Mouse (Mus musculus): Measurements from ENCODE around the gene Ppm1j. TPM values are rescaled to one million over a fixed set of nuclear protein-coding genes. Genes with fewer than 3 reads are reported as not detected.
"Not testable (repeated sequence)": the region's sequence is repeated elsewhere in the genome, so short reads cannot be mapped to it uniquely, and the experiment has no call there.

Ppm1j gene
- 10 to 100 TPM; 19.0 to 26.8 TPM for total RNA-seq (2021)
- long read RNA-seq, experiment 1, transcript Ppm1j-201 (10 exons, 1,721 nt), result major isoform, 17 of 29 reads
- long read RNA-seq, experiment 1, partial matches to known transcripts, result 3 of 29 reads
- long read RNA-seq, experiment 1, other reads (novel, unspliced or antisense), result 9 of 29 reads
- long read RNA-seq, experiment 2, transcript Ppm1j-201 (10 exons, 1,721 nt), result major isoform, 15 of 34 reads
- long read RNA-seq, experiment 2, partial matches to known transcripts, result 8 of 34 reads
- long read RNA-seq, experiment 2, other reads (novel, unspliced or antisense), result 11 of 34 reads

DNA sequence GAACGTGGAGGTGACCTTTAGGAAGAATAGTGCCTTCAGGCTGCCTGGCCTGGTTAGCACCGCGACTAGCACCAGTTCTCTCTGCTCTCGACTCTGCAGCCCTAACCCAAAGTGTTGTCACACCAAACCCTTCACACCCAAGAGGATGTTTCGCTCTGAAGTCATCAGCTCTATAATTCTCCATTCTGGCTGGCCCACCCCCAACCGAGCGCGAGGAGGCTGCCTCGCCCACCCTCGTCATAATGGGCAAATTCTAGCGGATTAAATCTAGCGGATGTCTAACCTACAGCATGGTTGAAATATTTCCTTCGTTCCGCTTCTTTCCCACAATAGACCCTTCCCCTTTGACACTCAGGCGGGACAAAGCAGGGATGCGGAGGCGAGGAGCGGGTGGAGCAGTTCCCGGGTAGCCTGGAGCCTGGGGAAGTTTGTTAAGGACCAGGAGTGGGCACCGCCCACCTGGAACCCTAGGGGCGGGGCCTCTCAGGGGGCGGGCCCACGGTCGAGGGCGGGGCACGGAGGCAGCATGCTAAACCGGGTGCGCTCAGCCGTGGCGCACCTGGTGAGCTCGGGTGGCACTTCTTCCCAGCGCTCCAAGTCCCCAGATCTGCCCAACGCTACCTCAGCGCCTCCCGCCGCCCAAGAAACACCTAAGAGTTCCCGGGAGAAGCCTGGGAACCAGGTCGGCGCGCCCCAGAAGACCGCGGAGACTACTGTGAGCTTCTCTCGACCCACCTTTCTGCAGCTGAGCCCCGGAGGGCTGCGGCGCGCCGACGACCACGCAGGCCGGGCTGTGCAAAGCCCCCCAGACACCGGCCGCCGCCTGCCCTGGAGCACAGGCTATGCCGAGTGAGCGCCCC lies at the start of gene Ppm1j:
Gene Ppm1j, plus strand, starts transcription at position 496 of the 860 bp plus-strand sequence.
- DNase-seq (ENCODE audit: low spot score in 2 of 2), result peak in 1 of 2 experiments; percentile 46

DNA sequence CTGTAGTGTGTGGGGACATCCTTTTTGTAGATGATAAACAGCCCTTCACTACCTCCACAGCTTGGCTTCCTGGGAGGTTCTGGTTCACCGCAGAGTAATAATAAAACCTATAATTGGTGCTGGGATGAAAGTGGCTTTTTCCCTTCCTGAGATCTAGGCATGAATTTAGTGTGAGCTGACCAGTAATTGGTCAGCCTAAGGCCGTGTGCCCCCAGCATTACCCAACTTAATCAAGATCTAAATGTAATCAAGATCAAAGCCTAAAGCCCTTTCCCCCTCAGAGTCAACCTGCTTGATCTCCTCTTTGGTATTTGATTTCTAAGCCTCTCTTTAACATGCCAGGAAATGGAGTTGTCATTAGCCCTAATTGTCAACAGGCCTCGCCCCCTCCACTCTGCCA lies 47.9 kb upstream of the Ppm1j start:
- DNase-seq (ENCODE audit: low spot score in 2 of 2), result no peak

DNA sequence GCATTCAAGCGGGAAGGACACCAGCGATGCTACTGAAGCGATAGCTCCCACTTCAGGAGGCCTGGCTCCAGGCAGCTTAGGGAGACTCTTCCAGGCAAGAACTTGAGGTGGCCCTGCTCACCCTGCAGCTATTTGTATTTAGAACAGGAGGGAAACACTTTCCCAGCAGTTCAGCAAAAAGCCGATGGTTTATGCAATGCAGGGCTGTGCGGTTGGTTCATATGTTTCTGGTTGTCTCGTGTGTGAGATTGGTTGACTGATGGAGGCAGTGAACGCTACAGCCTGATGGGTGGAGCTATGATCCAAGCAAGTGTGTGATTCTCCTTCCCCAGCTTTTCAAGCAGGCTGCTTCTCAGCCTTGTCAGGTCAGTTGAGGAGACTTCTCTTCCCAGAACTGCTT lies 46.2 kb upstream of the Ppm1j start:
- DNase-seq (ENCODE audit: low spot score in 2 of 2), result no peak

DNA sequence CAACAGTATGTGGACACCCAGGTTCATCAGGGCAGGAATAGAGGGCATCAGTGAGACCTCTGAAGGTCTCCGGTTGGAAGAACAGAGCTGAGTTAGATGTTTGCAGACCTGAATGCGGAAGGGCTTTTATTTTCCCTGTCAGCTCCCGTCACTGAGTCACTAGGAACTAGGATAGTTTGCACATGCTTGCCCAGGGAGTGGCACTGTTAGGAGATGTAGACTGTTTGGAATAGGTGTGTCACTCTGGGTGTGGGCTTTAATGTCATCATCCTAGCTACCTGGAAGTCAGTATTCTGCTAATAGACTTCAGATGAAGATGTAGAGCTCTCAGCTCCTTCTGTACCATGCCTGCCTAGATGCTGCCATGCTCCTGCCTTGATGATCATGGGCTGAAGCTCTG lies 38.9 kb upstream of the Ppm1j start:
- no peak for DNase-seq (ENCODE audit: low spot score in 2 of 2)

DNA sequence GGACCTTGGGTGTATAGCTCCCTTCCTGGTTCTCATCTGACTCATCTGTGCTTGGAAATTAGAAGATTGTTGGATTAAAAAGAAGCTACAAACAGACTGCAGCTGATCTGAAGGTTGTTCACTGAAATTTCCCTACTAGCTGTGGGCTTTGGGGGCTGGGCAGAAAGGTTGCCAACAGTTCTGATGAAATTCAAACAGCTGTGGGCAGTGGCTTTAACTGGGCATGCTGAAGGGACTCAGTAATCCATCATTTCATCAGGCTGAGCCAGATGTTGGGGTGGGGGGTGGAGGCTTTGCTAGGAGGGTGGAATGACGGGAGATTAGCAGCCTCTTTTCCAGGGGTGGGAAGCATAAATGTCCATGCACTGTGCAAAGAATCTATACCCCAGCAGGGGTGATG lies 37.7 kb upstream of the Ppm1j start:
- no peak for DNase-seq (ENCODE audit: low spot score in 2 of 2)

DNA sequence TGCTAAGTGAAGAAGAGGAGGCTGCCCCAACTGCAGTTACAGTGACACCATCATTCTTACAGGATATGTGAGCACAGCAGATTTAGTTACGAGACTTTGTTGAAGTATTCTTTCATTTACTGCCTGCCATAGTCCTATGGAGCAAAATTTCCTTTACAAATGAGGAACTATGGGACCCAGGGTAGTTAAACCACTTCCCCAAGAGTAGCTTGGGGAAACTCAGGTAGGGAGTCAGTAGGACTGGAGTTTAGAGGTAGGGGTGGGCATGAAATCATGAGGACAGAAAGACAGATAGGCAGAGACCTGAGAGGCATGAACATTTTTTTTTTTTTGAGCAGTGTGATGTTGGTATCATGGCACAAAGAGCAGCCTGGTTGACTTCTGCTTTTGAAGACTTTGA lies 37.0 kb upstream of the Ppm1j start:
- no peak for DNase-seq (ENCODE audit: low spot score in 2 of 2)

DNA sequence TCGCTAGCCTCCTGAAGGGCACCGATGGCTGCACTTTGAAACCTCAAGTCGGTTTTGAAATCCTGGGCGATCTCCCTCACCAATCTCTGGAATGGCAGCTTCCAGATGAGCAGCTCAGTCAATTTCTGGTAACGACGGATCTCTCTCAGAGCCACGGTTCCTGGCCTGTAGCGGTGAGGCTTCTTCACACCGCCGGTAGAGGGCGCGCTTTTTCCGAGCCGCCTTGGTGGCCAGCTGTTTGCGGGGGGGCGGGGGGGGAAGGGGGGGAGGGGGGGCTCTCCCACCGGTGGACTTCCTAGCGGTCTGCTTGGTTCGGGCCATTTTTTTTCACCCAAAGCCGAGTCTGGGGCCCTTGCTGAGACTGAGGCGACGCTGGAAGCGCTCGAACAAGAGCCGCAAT lies 28.0 kb upstream of the Ppm1j start:
- not testable (repeated sequence) for DNase-seq (ENCODE audit: low spot score in 2 of 2)

DNA sequence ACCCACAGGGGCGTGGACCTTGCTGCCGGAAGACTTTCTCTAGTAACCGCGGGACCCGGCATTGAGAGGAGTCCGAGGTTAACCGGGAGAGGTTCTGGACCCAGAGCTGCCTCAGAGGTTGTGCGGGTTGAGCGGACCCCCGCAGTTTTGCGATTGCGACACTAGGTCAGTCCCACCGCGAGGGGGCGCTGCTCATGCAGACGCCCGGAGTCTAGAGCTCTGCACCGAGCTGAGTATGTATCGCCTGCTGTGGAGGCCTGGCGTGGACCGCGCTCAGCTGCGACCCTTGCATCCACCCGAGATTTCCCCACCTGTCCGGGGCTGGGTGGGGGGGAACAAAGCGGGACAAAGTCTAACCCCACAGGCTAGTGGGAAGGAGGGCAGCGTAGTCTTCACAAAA lies 22.4 kb upstream of the Ppm1j start:
- peak; percentile 66 to 78 for DNase-seq (ENCODE audit: low spot score in 2 of 2)

DNA sequence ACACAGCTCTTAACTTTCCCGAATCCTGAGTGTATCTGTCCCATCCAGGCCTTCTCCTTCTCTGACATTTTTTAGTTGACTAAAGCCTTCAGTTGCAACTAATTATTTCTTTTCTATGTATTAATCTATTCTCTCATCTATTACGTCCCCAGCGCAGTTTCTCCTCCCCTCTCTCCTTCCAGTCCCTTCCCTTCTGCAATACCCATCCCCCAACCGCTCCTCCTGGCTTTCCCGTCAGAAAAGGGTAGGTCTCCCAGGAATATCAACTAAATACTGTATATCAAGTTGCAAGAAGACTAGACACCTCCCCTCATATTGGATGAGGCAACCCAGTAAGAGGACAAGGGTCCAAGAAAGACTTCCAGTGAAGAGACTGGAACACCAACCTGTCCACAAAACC lies 22.0 kb upstream of the Ppm1j start:
- no peak for DNase-seq (ENCODE audit: low spot score in 2 of 2)

DNA sequence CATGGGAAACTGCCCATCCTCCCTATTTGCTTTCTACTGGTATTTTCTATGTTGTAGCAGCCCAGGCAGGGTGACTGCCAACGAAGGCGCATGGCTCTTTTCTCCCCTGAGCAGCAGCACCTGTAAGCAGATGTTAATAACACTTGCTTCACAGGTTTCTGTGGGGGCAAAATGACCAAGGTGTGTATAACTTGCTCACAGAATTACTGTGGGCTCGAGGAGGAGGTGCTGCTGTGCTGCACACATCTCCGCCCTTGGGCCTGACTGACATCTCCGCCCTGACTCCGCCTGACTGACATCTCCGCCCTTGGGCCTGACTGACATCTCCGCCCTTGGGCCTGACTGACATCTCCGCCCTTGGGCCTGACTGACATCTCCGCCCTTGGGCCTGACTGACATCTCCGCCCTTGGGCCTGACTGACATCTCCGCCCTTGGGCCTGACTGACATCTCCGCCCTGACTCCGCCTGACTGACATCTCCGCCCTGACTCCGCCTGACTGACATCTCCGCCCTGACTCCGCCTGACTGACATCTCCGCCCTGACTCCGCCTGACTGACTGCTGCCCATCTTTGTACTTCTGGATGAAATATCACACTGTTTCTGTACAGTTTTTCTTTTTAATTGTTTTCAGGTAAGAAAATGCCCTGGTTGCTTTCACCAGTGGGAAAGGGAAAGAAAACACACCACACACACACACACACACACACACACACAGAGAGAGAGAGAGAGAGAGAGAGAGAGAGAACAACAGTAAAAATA lies 18.6 kb upstream of the Ppm1j start:
- DNase-seq (ENCODE audit: low spot score in 2 of 2), result not testable (repeated sequence)

DNA sequence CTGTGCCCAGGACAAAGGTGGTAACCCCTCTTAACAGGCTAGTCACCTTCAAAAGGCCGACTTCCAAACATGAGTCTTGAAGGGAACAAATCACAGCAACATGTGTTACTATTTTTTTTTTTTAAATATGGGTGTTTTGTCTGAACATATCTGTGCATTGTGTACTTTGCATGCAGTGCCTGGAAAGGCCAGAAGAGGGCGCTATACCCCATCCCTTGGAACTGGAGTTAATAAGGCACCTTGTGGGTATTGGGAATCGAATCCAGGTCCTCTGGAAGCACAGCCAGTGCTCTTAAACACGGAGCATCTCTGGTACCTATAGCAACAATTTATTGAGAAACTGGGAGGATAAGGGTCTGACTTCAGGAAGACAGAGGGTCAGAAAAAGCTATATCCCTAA lies 15.8 kb upstream of the Ppm1j start:
- no peak for DNase-seq (ENCODE audit: low spot score in 2 of 2)

DNA sequence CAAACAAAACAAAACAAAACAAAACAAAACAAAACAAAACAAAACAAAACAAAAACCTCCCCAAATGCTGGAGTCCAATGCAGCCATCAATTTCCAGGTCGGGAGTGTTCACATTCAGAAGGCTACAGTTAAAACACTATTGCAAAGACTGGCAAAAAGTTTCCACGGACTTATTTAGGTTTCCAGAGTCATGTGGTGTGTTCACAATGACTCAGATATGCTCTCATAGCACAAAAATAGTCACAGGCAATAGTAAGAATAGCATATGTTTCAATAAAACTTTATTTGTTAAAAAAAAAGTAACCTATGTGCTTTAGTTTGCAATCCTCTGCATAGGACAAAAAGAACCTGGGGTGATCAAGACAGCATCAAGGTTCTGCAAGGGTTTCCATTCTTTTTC lies 13.7 kb upstream of the Ppm1j start:
- DNase-seq (ENCODE audit: low spot score in 2 of 2), result no peak

DNA sequence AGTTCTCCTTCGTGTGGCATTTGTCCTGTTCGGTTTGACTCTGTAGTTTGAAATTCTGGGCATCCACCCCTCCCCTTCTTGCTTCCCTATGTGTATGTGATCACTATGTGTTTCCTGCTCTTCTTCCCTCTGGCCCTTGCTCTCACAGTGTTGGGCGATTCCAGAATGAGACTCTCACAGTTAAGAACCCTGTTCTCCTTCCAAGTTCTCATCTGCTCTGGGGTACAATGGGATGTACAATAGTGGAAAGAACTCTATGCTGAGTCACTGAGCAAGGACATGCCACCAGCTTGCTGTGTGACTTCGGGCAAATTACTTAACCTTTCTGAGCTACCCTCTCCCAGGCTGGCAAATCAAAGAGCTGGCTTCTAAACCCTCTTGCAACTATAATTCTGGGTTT lies 13.1 kb upstream of the Ppm1j start:
- DNase-seq (ENCODE audit: low spot score in 2 of 2), result no peak

DNA sequence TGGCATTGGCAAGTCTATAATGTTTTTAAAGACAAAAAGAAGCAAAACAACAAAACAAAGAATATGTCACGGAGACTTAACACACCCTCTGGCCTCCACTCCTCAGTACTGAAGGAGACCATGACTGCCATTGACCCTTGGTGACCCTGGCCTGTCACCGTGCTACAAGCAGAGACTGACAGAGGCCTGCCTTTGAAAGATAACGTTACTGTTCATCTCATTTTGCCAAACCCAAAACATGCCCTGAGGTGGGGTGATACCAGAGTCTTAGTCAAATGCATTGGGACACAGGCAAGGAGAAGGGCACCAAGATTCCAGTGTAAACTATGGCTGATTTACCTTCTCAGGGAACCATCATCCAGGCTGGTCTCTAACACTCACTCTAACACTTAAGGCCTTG lies 11.7 kb upstream of the Ppm1j start:
- no peak for DNase-seq (ENCODE audit: low spot score in 2 of 2)

DNA sequence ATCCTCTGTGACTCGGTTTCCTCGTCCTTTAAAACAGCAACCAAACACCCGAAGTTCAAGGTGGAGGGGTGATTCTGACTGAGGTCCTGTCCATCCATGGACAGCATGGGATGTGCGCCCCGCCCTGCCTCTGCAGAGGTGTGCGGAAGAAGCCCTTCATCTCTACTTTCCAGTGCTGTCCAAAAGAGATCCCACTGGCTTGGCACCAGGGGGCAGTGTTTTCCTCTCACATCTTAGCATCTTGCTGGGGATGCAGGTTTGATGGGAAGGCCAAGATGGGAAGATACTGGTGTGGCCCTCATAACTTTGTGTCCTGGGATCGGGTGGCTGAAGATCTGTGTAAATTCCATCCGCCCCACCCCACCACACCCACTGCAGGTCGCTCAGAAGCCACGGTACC lies 10.8 kb upstream of the Ppm1j start:
- no peak for DNase-seq (ENCODE audit: low spot score in 2 of 2)

DNA sequence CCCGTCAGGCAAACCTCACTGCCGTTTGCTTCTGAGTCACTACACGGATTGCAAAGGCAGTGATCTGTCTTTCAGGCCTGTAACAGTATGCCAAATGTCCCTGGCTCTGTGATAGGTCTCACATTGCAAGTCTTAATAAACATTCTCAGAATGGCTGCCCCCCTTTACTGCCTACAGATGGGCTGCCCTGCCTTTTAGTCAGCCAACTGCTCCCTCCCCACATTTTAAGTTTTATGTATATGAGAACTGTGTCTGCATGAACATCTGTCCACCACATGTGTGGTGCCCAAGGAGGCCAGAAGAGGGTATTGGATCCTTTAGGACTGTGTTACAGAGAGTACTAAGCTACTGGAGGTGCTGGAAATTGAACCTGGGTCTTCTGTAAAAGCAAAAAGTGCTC lies 9.9 kb upstream of the Ppm1j start:
- no peak for DNase-seq (ENCODE audit: low spot score in 2 of 2)

DNA sequence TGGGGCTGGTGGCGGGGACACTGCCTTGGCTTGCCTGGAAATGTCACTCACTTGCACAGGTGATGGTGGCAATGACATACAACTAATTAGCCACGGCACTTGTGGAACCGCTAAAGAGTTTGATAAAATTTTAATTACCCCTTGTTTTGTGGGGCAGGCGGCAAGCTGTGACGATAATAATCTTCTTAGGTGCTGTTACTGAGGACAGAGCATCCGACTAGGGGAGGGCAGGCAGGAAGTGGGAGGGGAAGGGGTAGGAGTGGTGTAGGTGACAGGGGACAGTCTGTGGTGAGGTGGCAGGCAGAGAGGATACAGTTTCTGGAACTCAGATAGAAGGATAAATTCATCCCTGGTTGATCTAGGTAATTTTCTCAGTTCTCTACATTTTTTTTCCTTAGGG lies 9.4 kb upstream of the Ppm1j start:
- no peak for DNase-seq (ENCODE audit: low spot score in 2 of 2)

DNA sequence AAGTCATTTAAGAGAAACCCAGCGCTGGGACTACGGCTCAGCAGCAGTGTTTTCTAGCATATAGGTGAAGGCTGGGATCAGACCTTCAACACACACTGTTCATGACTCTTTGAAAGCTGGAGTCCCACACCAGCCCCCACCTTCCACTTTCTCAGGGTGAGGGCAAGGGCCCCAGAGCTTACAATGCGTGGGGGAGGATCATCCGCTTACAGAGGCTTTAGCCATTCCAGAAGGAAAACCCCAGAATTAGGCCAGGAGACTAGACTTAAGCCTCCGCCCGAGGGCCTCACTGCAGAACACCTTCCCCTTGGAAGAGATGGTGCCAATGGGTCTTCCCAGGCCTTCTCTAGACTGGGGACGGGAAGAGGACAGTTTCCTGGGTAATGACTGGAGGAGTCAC lies 7.6 kb upstream of the Ppm1j start:
- DNase-seq (ENCODE audit: low spot score in 2 of 2), result no peak

DNA sequence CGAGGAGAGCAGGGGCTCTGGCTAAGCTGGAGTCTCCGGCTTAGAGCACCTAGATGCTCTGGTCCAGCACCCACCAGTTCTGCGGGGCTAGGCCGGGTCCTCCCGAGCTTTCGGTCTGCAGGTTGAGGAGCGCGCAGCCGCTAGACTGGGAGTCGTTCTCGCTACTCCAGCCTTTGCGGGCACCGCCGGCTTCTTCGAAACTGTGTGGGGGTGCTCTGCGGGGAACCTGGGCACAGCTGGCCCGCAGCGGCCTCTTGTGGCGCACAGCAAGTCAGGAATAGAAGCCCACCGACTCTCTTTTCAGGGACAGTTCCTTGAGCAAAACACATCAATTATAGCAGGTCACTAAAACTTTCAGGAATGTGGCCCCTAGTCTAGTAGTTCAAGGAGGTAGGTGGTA lies 3.5 kb upstream of the Ppm1j start:
- DNase-seq (ENCODE audit: low spot score in 2 of 2), result no peak

DNA sequence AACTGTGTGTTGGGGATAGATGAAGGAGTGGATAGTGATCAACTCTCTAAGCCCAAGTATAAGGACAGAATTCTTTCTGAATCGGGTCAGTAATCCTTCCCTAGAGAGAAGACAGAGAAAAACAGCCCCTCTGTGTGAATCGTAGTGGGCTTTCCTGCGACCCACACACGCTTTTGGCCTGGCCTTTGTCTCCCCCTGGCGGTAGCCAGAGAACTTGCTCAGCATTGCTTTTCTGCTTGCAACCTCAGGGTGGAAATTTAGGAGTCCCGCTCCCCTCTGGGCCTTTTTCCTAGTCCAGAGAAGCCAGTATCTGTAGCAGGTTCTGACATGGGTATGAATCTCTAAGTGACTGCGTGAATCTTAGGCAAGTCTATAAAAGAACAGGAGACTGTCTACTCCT lies 907 bp upstream of the Ppm1j start:
- peak in 1 of 2 experiments; percentile 70 for DNase-seq (ENCODE audit: low spot score in 2 of 2)

DNA sequence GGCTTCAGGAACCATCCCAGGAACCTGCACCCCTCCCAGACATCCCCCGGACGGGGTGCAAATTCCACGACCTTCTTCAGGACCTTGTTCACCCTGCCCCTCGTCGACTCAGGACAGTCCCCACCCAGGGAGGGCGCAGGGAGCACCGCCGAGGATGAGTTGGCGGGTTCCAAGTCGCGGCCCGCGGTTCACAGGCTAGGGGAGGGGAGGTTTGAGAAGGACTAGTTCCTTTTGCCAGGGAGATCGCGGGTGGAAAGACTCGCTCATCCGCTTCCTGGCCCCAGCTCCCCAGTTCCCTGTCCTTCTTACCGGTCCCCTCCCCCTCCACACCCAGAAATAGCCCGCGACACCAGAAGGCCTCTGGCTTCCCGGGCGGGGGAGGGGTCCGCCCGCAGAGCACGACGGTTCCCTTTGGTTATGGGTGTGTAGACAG lies 631 bp downstream of the Ppm1j start, which contains the start of gene Fam19a3:
Gene Fam19a3, minus strand, starts transcription at position 370 of the 433 bp plus-strand sequence.
- DNase-seq (ENCODE audit: low spot score in 2 of 2), result peak in 1 of 2 experiments; percentile 30
